Mouse (Mus musculus): ENCODE data around the gene Inhbb.

The Inhbb gene

GRCm38 (mm10) chr1:119421576-119422421 lies at the start of gene Inhbb:
Gene Inhbb, minus strand, starts transcription at chr1:119422248.
- DNase-seq (ENCODE audit: low spot score): peak; percentile 64

DNA sequence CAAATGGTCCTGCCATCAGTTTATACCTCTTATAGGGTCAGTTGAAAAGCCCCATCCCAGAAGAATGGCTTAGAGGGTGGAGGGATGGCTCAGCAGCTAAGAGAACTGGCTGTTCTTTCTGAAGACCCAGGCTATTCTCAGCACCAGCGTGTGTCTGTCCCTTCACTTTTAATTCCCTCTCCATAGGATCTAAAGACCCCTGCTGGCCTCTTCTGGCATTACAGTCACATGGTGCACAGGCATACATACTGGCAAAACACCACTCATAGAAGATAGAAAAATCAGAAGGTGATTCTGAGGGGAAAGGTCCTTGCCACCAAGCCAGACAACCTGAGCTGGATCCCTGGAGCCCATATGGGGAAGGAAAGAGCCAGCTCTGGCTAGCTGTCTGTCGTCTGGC lies 41.3 kb upstream of the Inhbb start:
- DNase-seq (ENCODE audit: low spot score): no peak

GRCm38 (mm10) chr1:119460062-119460461 lies 38.0 kb upstream of the Inhbb start:
- no peak for DNase-seq (ENCODE audit: low spot score)

- no peak for DNase-seq (ENCODE audit: low spot score)
Measured at GRCm38 (mm10) chr1:119457993-119458605, 36.1 kb upstream of the Inhbb start.

- no peak for DNase-seq (ENCODE audit: low spot score)
Measured at GRCm38 (mm10) chr1:119457528-119457855, 35.4 kb upstream of the Inhbb start.

- no peak for DNase-seq (ENCODE audit: low spot score)
Measured at GRCm38 (mm10) chr1:119456671-119457527, 34.9 kb upstream of the Inhbb start.

GRCm38 (mm10) chr1:119453731-119454130 lies 31.7 kb upstream of the Inhbb start:
- DNase-seq (ENCODE audit: low spot score): no peak

GRCm38 (mm10) chr1:119451417-119451816 lies 29.4 kb upstream of the Inhbb start:
- no peak for DNase-seq (ENCODE audit: low spot score)

- DNase-seq (ENCODE audit: low spot score): no peak
Measured at GRCm38 (mm10) chr1:119450651-119451345, 28.8 kb upstream of the Inhbb start.

- DNase-seq (ENCODE audit: low spot score): no peak
Measured at GRCm38 (mm10) chr1:119446753-119447283, 24.8 kb upstream of the Inhbb start.

GRCm38 (mm10) chr1:119443591-119444350 lies 21.7 kb upstream of the Inhbb start:
- DNase-seq (ENCODE audit: low spot score): no peak

DNA sequence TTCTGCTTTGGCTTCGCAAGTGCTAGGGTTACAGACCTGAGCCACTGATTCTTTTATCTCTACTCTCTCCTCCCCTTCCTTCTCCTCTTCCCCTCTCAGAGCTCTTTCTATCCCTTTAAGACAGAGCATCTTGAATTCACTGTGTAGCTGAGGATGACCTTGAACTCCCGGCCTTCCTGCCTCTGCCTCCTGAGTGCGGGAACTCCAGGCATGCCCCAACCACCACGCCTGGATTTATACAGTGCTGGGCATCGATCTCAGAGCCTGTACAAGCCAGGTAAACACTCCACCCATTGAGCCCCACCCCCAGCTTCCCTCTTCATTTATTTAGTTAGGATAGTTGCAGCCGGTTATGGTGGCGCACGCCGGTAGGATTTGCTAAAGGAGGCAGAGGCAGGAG lies 20.9 kb upstream of the Inhbb start:
- DNase-seq (ENCODE audit: low spot score): no peak

DNA sequence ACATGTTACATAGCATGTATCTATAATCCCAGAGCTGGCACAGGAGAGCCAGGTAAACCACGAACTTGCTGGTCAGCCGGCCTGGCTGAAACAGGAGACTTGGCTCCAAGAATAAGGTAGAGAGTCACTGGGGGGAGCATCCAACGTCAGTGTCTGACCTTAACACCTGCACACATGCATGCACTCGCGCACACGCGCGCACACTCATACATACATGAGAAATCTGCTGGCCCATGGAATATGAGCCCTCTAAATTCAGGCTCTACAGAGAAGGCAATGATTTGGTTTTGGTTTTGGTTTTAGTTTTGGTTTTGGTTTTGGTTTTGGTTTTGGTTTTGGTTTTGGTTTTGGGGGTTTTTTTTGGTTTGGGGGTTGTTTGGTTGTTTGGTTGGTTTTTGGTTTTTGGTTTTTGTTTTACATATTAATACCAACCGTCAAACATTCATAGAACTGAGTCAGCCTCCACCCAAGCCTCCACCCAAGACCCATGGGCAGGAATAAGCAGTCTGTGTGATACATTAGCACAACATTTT lies 16.1 kb upstream of the Inhbb start:
- DNase-seq (ENCODE audit: low spot score): no peak

DNA sequence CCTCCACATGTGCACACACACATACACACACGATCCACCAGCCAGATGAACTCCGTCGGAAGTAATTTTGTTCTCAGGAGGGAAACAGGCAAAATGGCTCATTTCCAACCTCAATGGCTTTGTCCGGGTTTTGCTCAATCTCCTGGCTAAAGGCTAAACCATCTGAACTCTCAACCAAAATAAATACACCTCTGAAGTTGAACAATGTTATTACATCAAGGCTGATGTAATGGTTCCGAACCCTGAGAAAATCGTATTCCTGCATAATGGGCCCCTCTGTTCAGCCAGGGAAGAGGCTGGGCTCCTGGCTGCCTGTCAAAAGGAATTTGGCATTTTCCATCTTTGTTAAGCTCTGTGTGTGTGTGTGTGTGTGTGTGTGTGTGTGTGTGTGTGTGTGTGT lies 15.4 kb upstream of the Inhbb start:
- no peak for DNase-seq (ENCODE audit: low spot score)

GRCm38 (mm10) chr1:119424141-119424860 lies 2.3 kb upstream of the Inhbb start:
- no peak for DNase-seq (ENCODE audit: low spot score)

DNA sequence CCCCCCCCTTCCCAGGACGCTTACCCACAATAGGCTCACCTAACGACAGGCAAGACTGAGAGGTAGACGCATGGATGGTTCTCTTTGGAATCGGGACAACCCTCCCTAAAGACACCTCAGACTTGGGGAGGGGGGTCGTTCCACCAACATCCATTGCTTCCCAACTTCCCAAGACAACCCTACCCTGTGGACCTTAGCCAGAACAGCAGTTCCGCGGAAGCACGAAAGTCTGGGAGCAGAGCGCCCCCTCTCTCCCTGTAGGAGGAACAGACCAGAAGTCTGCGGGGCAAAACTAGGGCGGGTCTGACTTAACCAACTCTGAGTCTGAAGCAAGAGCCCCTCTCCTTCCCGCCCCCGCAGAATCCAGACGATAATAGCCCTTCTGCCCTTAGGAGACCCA lies 1.5 kb upstream of the Inhbb start:
- DNase-seq (ENCODE audit: low spot score): no peak

GRCm38 (mm10) chr1:119422460-119423015 lies 490 bp upstream of the Inhbb start:
- no peak for DNase-seq (ENCODE audit: low spot score)

- no peak for DNase-seq (ENCODE audit: low spot score)
Measured at GRCm38 (mm10) chr1:119420984-119421575, 968 bp downstream of the Inhbb start.

GRCm38 (mm10) chr1:119420189-119420983 lies 1.7 kb downstream of the Inhbb start:
- DNase-seq (ENCODE audit: low spot score): no peak
